8 mouse cellular contexts compared by ENCODE assay signal in genomic region chr14:17632887-17633522, GRCm38 (mm10). TPM values are rescaled to one million over a fixed set of nuclear protein-coding genes. Genes with fewer than 3 reads are reported as not detected.
DNase-seq lines count a peak whose midpoint lies in the region; ATAC-seq lines count a peak whose summit lies in the region.

No protein-coding gene starts in this region.

- H3K4me1 ChIP-seq in hindbrain, embryonic 16.5 days (ENCODE audit: control insufficient read depth, insufficient read depth, low read depth, low read length), result peaks cover 5% of the 10 kb centered on the region
- no peaks in the 10 kb centered on the region for H3K4me1 ChIP-seq in limb, embryonic 11.5 days (ENCODE audit: control insufficient read depth, insufficient read depth, low read length)
- peaks cover 6% of the 10 kb centered on the region; the same call in 1 of the 2 replicates for H3K4me1 ChIP-seq in midbrain, embryonic 12.5 days

- peak overlapping the region; percentile 31 for H3K4me2 ChIP-seq in hindbrain, embryonic 16.5 days (ENCODE audit: low read length)
- peak overlapping the region; percentile 38 for H3K4me2 ChIP-seq in limb, embryonic 11.5 days (ENCODE audit: low read depth, severe bottlenecking)
- H3K4me2 ChIP-seq in midbrain, embryonic 12.5 days (replicated peaks), result peak overlapping the region; percentile 44

- ATAC-seq in hindbrain, embryonic 16.5 days, result peak; percentile 77; the same call in 1 of the 2 replicates
- 0 out of 2 replicates have a peak, but pooled peaks have one; percentile 67 for ATAC-seq in limb, embryonic 11.5 days (ENCODE audit: insufficient number of reproducible peaks, low FRiP score, low TSS enrichment, low read depth)
- ATAC-seq in midbrain, embryonic 12.5 days (ENCODE audit: low FRiP score, low read depth), result peak; percentile 73

- 8% methylated on average over 19 of the region's 19 CpGs for WGBS in hindbrain, embryonic 16.5 days
- 5% methylated on average over 19 of the region's 19 CpGs for WGBS in limb, embryonic 11.5 days
- WGBS in midbrain, embryonic 12.5 days, result 8% methylated on average over 19 of the region's 19 CpGs

- no peaks in the 10 kb centered on the region for H3K9me3 ChIP-seq in hindbrain, embryonic 16.5 days (ENCODE audit: control insufficient read depth, low read length)
- H3K9me3 ChIP-seq in limb, embryonic 11.5 days (ENCODE audit: control insufficient read depth, low read length), result no peaks in the 10 kb centered on the region
- no peaks in the 10 kb centered on the region for H3K9me3 ChIP-seq in midbrain, embryonic 12.5 days

- DNase-seq in adrenal gland, adult 8-10 months, result peak; percentile 66
- peak; percentile 20 to 46 for DNase-seq in cerebellum, postnatal 36 days
- DNase-seq in gastrocnemius, postnatal 36 days, result peak; percentile 53 to 54
- peak; percentile 34 for DNase-seq in limb, embryonic 11.5 days (ENCODE audit: low spot score)
- DNase-seq in testis, postnatal 14 days (ENCODE audit: low spot score), result peak; percentile 54
- DNase-seq in B cell, adult 2 months, result no peak

- H3K4me3 ChIP-seq in hindbrain, embryonic 16.5 days (ENCODE audit: low read length), result no peak overlapping the region
- no peak overlapping the region; the same call in 1 of the 2 replicates for H3K4me3 ChIP-seq in limb, embryonic 11.5 days (ENCODE audit: low read depth, low read length)
- H3K4me3 ChIP-seq in midbrain, embryonic 12.5 days, result 0 out of 2 replicates have a peak overlapping the region, but pooled peaks have one; percentile 7

- intact Hi-C loops in gastrocnemius, postnatal 36 days (cut with DNase I), result no loop called here

- no peak overlapping the region for H3K9ac ChIP-seq in hindbrain, embryonic 16.5 days (ENCODE audit: low read depth, low read length)
- no peak overlapping the region for H3K9ac ChIP-seq in limb, embryonic 11.5 days (ENCODE audit: low read length)
- no peak overlapping the region for H3K9ac ChIP-seq in midbrain, embryonic 12.5 days (replicated peaks)

- H3K27me3 ChIP-seq in hindbrain, embryonic 16.5 days (replicated peaks; ENCODE audit: control insufficient read depth, insufficient read depth, low read length), result no peaks in the 10 kb centered on the region
- H3K27me3 ChIP-seq in limb, embryonic 11.5 days (ENCODE audit: control insufficient read depth, insufficient read depth, low read length), result no peaks in the 10 kb centered on the region
- H3K27me3 ChIP-seq in midbrain, embryonic 12.5 days, result 0 out of 2 replicates have a peak, but pooled peaks cover 7% of the 10 kb centered on the region

- H3K27ac ChIP-seq in hindbrain, embryonic 16.5 days (ENCODE audit: low read depth, low read length), result no peak overlapping the region
- H3K27ac ChIP-seq in limb, embryonic 11.5 days (replicated peaks; ENCODE audit: low read depth, low read length), result no peak overlapping the region
- no peak overlapping the region for H3K27ac ChIP-seq in midbrain, embryonic 12.5 days (replicated peaks)

- no peaks in the 10 kb centered on the region for H3K36me3 ChIP-seq in hindbrain, embryonic 16.5 days (ENCODE audit: control insufficient read depth, insufficient read depth, low read length)
- H3K36me3 ChIP-seq in limb, embryonic 11.5 days (ENCODE audit: control insufficient read depth, insufficient read depth, low read length), result no peaks in the 10 kb centered on the region
- H3K36me3 ChIP-seq in midbrain, embryonic 12.5 days, result no peaks in the 10 kb centered on the region

RNA-seq across cellular contexts. Expression of gene Thrb, which starts 27.1 kb away (rescaled TPM):
- total RNA-seq in adrenal gland, adult 8-10 months (2022), result 10 to 100 TPM; 36.3 to 86.4 (median 64.4) TPM
- 10 to 100 TPM; 19.3 to 23.8 TPM for total RNA-seq in gastrocnemius, postnatal 36 days (2021)
- polyA plus RNA-seq in hindbrain, embryonic 16.5 days (2015; fragmentation: Nextera tagmentation; extraction: Ambion mirVana), result 2.2 and 3.0 TPM in 2 replicates
- 0.12 and 0.82 TPM in 2 replicates for polyA plus RNA-seq in limb, embryonic 11.5 days (2014; fragmentation: Nextera tagmentation; extraction: Ambion mirVana)
- 1.3 and 1.9 TPM in 2 replicates for polyA plus RNA-seq in midbrain, embryonic 12.5 days (2016; fragmentation: Nextera tagmentation; extraction: Ambion mirVana)

Comparison
In these comparisons a context has a peak if more than half of its experiments do, and no peak if none do; other contexts are left out.
1. DNase-seq: peak in adrenal gland, adult 8-10 months (single experiment), cerebellum, postnatal 36 days (2 of 2), gastrocnemius, postnatal 36 days (2 of 2), limb, embryonic 11.5 days (single experiment) and testis, postnatal 14 days (single experiment); none in B cell, adult 2 months (0 of 2).
2. Peak in every context shown above with its lines, with median percentiles within 50 percentile points of each other: ATAC-seq and H3K4me2 ChIP-seq.